Mouse (Mus musculus): Measurements from ENCODE around the gene AC124108.1.

- TF ChIP-seq CTCF (IDR thresholded peaks at IDR 0.05; ENCODE audit: low read depth): no peak
- TF ChIP-seq EP300 (optimal IDR thresholded peaks at IDR 0.05): no peak
Measured at GRCm38 (mm10) chr1:132170698-132171097, 20.6 kb upstream of the AC124108.1 start.

All from stomach, postnatal 0 days (tissue).